Mouse (Mus musculus) gastrocnemius, postnatal 10 days (tissue): ENCODE data around the gene Sh3bgrl. TPM values are rescaled to one million over a fixed set of nuclear protein-coding genes. Genes with fewer than 3 reads are reported as not detected.

Experiments used
- total RNA-seq, 2 experiments: library from RNA; stranded (reverse); gene quantifications; 2 replicates each; pipeline ENCODE4 v1.2.3; 2021

The Sh3bgrl gene
- total RNA-seq, 2 experiments from 2014 or later = 32.4 to 41.3 TPM

Other genes starting within 250 kb of the Sh3bgrl start
- 1 to 10 TPM; 2.9 to 3.8 TPM for gene Hmgn5, start 82.0 kb upstream of the Sh3bgrl start, total RNA-seq
- under 1 TPM; 0.07 to 0.09 TPM for gene Gm6377, start 101.4 kb downstream of the Sh3bgrl start, total RNA-seq